Mouse (Mus musculus): Measurements from ENCODE around the gene Ctrl. TPM values are rescaled to one million over a fixed set of nuclear protein-coding genes. Genes with fewer than 3 reads are reported as not detected.

The Ctrl gene
- total and polyA plus RNA-seq, 2 experiments: 2.0 to 59.0 TPM

DNA sequence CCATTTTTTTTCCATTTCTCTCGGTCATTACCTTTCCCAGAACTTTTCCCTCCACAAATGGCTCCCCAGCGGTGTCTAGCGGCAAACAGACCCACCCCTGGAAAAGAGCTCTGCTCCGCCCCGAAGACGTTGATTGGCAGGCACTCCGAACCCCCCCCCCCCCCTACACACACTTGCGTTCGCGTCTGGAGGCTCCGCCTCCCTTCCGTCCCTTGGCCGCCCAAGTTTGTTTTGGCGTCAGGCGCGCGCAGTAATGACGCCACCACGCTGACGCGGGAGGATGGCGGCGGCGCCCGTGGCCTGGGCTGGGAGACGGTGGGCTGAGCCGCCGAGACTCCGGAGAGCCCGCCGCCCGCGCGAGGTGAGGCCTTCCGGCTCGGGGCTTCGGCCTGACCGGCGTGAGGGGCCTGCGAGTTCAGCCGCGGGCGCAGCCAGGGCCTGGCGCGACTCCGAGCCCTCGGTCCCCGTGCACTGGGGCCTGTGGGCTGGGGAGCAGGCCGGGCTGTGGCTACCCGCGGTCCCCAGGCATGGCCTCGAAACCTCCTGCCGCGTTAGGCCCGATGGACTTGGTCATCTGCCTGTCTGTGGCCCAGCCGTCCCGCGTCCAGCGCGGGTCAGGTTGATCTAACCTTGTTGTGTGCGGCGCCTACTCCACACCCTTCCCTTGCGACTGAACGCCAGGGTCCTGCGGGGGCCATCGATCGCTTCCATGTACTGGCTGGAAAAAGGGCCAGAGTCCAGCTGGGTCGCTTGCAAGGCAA, 33.3 kb downstream of the Ctrl start, which contains the start of gene Pskh1:
Gene Pskh1 (plus strand): TSS at position 262 of the 761 bp plus-strand sequence.
- Histone ChIP-seq H3K36me3 (ENCODE audit: control insufficient read depth, insufficient read depth, low read length) (no peaks in the 10 kb centered on the region), H3K27ac (replicated peaks; ENCODE audit: insufficient read depth, low read depth, low read length) (peak within 1 kb of the TSS; percentile 97), H3K79me2 (ENCODE audit: control insufficient read depth, insufficient read depth, low read length) (peaks cover 22% of the 10 kb centered on the region; the same call in 1 of the 2 replicates), H3K9ac (ENCODE audit: low read depth, low read length) (peak within 1 kb of the TSS; percentile 97), H3K4me1 (ENCODE audit: control insufficient read depth, insufficient read depth, low read length) (peaks cover 5% of the 10 kb centered on the region), H3K4me3 (ENCODE audit: insufficient read depth, low read depth, low read length) (peak within 1 kb of the TSS; percentile 93), H3K27me3 (ENCODE audit: control insufficient read depth, insufficient read depth, low read length) (no peaks in the 10 kb centered on the region)
- TF ChIP-seq POLR2A (IDR thresholded peaks at IDR 0.05; ENCODE audit: extremely low read depth, insufficient read depth, low read length): peak; percentile 54
- no peak for TF ChIP-seq CTCF (IDR thresholded peaks at IDR 0.05; ENCODE audit: low read depth, low read length)
- DNase-seq (ENCODE audit: extremely low read depth, low read depth, low spot score): peak; percentile 90
- under 1% methylated on average over 68 of the region's 68 CpGs for WGBS

DNA sequence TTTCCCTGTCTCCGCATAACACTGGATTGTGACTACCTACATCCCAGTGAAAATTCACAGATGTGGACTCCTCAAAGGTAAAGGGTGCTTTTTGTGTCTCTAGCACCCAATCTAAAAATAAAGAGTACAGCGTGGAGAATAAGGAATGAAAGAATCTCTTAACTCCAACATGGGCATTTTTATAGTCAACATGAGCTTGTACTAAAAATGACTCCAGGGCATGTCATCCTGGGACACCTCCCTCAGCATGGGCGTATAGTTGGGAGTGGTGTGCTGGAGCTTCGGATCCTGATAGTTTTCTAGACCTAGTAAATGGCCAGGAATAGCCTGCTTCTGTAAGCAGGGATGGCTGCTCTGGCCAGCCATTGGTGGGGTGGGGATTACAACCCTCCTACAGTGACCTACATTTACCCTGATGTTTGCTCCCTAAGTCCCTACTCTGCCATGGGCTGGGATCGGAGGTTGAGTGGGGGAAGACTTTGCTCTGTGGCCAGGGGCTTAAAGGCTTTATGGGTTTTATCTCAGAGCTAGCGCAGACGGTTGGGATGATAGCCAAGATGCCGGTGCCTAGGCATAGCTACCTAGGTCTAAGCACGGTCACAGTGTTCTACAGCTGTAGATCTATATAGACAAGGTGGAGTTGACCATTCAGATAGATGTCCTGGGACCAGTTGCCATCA, 35.7 kb downstream of the Ctrl start:
- Histone ChIP-seq H3K36me3 (ENCODE audit: control insufficient read depth, insufficient read depth, low read length) (no peaks in the 10 kb centered on the region; the same call in 1 of the 2 replicates), H3K9ac (ENCODE audit: low read depth, low read length) (no peak overlapping the region), H3K4me3 (ENCODE audit: insufficient read depth, low read depth, low read length) (no peak overlapping the region), H3K4me1 (ENCODE audit: control insufficient read depth, insufficient read depth, low read length) (peaks cover 5% of the 10 kb centered on the region), H3K79me2 (ENCODE audit: control insufficient read depth, insufficient read depth, low read length) (peaks cover 13% of the 10 kb centered on the region; the same call in 1 of the 2 replicates), H3K27ac (replicated peaks; ENCODE audit: insufficient read depth, low read depth, low read length) (no peak overlapping the region), H3K27me3 (ENCODE audit: control insufficient read depth, insufficient read depth, low read length) (no peaks in the 10 kb centered on the region)
- no peak for DNase-seq (ENCODE audit: extremely low read depth, low read depth, low spot score)
- TF ChIP-seq POLR2A (IDR thresholded peaks at IDR 0.05; ENCODE audit: extremely low read depth, insufficient read depth, low read length): no peak
- 77% methylated on average over 9 of the region's 9 CpGs for WGBS

GRCm38 (mm10) chr8:105893339-105893738, 40.3 kb downstream of the Ctrl start, which contains the start of gene Nrn1l:
Nrn1l (plus strand) TSS chr8:105893567.
- TF ChIP-seq CTCF (IDR thresholded peaks at IDR 0.05; ENCODE audit: low read depth, low read length): no peak
- Histone ChIP-seq H3K4me3 (ENCODE audit: insufficient read depth, low read depth, low read length) (no peak within 1 kb of the TSS), H3K36me3 (ENCODE audit: control insufficient read depth, insufficient read depth, low read length) (peaks cover 2% of the 10 kb centered on the region; the same call in 1 of the 2 replicates), H3K27me3 (ENCODE audit: control insufficient read depth, insufficient read depth, low read length) (no peaks in the 10 kb centered on the region), H3K27ac (replicated peaks; ENCODE audit: insufficient read depth, low read depth, low read length) (no peak within 1 kb of the TSS), H3K79me2 (ENCODE audit: control insufficient read depth, insufficient read depth, low read length) (no peaks in the 10 kb centered on the region), H3K9ac (ENCODE audit: low read depth, low read length) (no peak within 1 kb of the TSS), H3K4me1 (ENCODE audit: control insufficient read depth, insufficient read depth, low read length) (no peaks in the 10 kb centered on the region)
- peak; percentile 63 for DNase-seq (ENCODE audit: extremely low read depth, low read depth, low spot score)
- WGBS: 22% methylated on average over 11 of the region's 11 CpGs

GRCm38 (mm10) chr8:105892432-105892831, 41.2 kb downstream of the Ctrl start:
- Histone ChIP-seq H3K27ac (replicated peaks; ENCODE audit: insufficient read depth, low read depth, low read length) (no peak overlapping the region), H3K36me3 (ENCODE audit: control insufficient read depth, insufficient read depth, low read length) (peaks cover 5% of the 10 kb centered on the region; the same call in 1 of the 2 replicates), H3K79me2 (ENCODE audit: control insufficient read depth, insufficient read depth, low read length) (no peaks in the 10 kb centered on the region), H3K9ac (ENCODE audit: low read depth, low read length) (no peak overlapping the region), H3K27me3 (ENCODE audit: control insufficient read depth, insufficient read depth, low read length) (no peaks in the 10 kb centered on the region), H3K4me3 (ENCODE audit: insufficient read depth, low read depth, low read length) (no peak overlapping the region), H3K4me1 (ENCODE audit: control insufficient read depth, insufficient read depth, low read length) (no peaks in the 10 kb centered on the region)
- WGBS: 92% methylated on average over 6 of the region's 6 CpGs
- no peak for TF ChIP-seq POLR2A (IDR thresholded peaks at IDR 0.05; ENCODE audit: extremely low read depth, insufficient read depth, low read length)
- TF ChIP-seq CTCF (IDR thresholded peaks at IDR 0.05; ENCODE audit: low read depth, low read length): peak; percentile 61
- no peak for DNase-seq (ENCODE audit: extremely low read depth, low read depth, low spot score)

GRCm38 (mm10) chr8:105890870-105891269, 42.8 kb downstream of the Ctrl start:
- H3K4me1 ChIP-seq (ENCODE audit: control insufficient read depth, insufficient read depth, low read length): no peaks in the 10 kb centered on the region
- no peak overlapping the region for H3K9ac ChIP-seq (ENCODE audit: low read depth, low read length)
- DNase-seq (ENCODE audit: extremely low read depth, low read depth, low spot score): peak; percentile 33
- H3K4me3 ChIP-seq (ENCODE audit: insufficient read depth, low read depth, low read length): no peak overlapping the region
- 57% methylated on average over 6 of the region's 6 CpGs for WGBS
- H3K79me2 ChIP-seq (ENCODE audit: control insufficient read depth, insufficient read depth, low read length): no peaks in the 10 kb centered on the region
- peaks cover 16% of the 10 kb centered on the region for H3K36me3 ChIP-seq (ENCODE audit: control insufficient read depth, insufficient read depth, low read length)
- TF ChIP-seq CTCF (IDR thresholded peaks at IDR 0.05; ENCODE audit: low read depth, low read length) (no peak), POLR2A (IDR thresholded peaks at IDR 0.05; ENCODE audit: extremely low read depth, insufficient read depth, low read length) (no peak)
- no peak overlapping the region for H3K27ac ChIP-seq (replicated peaks; ENCODE audit: insufficient read depth, low read depth, low read length)
- no peaks in the 10 kb centered on the region for H3K27me3 ChIP-seq (ENCODE audit: control insufficient read depth, insufficient read depth, low read length)
